Mouse (Mus musculus): Measurements from ENCODE around the gene Dusp11.
A peak's percentile ranks its signal among the peaks of the same experiment; 100 is the strongest.
"Not testable (repeated sequence)": the region's sequence is repeated elsewhere in the genome, so short reads cannot be mapped to it uniquely, and the experiment has no call there.

Gene Dusp11

DNA sequence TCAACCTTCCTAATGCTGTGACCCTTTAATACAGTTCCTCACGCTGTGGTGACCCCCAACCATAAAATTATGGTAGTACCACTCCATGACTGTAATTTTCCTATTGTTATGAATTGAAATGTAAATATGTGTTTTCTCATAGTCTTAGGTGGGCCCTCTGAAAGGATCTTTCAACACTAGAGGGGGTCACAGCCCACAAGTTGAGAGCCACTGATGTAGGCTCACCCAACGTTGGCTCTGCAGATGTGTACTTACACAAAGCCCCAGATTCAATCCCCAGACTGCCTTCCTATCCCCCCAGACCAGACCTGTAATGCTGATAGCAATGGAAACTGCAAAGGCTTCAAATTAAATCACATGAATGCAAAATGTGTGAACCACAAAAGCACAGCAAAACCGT is 25.8 kb downstream of the Dusp11 start:
- DNase-seq: no peak

DNA sequence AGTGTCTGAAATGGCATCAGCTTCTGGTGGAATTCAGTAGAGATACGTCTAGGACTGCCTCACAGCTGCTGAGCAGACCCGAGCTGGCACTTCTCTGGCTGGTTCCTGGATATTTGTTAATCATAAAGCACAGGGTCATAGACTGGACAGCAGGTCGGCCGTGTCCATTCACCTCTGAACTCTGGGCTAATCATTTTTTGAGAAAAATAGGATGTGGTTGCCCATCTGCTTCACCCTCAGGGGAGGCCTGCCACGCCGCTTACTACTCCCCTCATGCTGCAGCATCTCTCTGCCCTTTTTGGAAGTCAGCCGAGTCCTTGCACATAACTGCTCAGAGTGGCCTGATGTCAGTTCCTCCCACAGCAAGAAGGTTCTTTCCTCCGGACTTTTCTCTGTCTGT is 27.4 kb downstream of the Dusp11 start:
- DNase-seq: peak; percentile 95

DNA sequence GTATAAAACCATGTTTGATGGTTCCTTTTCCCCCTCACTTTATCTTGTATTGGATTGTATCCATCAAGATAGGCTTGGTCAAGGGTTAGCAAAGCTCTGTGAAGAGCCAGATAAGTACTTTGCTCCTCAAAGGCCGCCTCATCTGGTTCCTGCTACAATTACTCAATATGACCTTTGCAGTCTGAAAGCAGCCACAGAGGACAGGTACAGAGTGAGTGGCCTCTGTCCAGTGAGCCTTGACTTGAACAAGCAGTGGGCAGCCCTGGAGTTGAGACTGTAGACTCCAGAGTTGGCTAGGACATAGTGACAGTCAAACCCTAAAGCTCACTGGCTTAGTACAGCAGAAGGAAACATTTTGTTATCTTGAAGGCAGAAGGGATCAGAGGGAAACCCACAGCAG is 32.2 kb downstream of the Dusp11 start:
- peak; percentile 90 for DNase-seq

DNA sequence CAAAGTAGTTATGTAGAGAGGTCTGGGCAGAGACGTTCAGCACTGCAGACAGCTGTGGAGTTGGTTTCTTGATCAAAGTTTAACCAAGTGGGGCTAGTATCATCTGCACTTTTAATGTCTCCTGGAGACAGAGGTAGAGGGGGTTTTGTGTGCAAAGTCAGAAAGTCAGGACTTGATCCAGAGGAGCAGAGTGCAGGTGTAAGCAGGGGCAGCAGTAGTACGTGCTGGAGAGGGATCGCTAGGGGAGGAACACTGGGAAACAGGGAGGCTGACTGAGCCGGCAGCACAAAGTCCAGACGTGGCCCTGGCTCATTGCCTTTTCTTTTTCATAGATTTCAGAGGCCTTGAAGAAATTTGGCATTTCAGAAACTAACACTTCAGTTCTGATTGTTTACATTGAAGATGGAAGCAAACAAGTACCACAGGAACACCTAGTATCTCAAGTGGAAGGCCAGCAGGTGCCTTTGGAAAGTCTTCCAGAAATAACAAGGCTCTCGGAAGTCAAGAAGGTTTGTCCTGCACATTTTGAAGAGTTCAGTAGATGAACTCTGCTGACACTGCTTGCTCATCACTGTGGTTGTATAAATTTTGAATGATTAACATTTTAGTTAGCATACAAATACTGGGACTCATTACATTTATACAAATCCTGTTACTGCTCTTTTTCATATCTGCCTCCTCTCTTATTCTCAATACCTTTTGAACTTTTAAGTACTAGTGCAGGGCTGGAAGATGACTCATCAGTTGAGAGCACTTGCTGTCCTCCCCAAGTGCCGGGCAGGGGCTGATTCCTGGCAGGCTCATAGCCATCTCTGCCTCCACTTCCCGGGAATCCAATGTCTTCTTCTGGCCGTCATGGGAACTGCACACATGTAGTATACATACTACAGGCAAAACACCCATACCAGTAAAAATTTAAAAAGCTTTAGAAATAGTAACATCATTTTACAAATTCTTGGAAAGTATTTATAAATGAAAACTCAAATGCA is 33.7 kb downstream of the Dusp11 start:
- peak; percentile 91 for DNase-seq

DNA sequence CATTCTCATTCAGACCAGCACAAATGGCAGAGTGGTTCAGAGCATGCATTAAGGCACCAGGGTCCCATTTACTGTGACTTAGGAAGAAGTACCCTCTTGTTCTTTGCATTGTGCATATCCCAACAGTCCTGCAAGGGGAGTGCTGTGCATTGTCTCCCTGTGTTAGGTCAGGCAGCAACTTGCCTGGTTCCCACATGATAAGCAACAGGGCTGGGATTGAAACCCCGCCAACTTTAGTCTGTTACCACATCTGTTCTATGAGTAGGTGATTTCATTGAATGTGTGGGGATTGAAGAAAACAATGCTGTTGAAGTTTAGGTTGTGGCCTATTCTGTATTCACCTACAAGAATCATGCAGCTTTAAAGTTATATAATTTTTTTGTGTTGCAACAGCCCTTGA is 34.8 kb downstream of the Dusp11 start:
- peak; percentile 31 for DNase-seq

DNA sequence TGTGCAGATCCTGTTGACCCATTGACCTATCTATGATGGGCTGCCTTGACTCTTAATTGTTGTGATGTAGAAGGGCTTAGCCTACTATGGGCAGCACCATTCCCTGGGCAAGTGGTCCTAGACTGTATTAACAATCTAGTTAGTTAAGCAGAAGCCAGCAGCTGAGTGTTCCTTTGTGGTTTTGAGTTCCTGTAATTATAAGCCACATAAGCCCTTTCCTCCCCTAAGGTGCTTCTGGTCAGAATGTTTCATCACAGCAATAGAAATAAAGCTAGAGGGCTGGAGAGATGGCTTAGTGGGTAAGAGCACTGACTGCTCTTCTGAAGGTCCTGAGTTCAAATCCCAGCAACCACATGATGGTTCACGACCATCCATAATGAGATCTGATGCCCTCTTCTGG is 37.8 kb downstream of the Dusp11 start:
- no peak for DNase-seq

DNA sequence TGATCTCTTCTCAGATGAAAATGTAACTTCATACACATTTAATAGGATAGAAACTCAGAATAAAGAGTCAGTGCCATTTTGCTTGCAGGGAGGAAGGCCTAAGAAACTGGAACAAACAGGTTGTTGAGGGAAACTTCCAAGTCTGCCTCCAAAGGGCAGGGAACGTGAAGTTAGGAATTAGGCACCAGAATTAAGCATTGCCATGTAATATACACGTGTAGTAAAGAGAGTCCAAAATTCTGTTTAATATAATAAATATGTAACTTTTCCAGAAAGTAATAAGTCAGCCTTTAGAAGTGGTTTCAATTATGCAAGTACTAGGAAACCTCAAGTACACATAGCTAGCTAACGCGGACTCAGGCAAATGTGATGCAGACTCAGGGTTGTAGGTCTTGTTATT is 42.1 kb downstream of the Dusp11 start:
- peak; percentile 85 for DNase-seq

DNA sequence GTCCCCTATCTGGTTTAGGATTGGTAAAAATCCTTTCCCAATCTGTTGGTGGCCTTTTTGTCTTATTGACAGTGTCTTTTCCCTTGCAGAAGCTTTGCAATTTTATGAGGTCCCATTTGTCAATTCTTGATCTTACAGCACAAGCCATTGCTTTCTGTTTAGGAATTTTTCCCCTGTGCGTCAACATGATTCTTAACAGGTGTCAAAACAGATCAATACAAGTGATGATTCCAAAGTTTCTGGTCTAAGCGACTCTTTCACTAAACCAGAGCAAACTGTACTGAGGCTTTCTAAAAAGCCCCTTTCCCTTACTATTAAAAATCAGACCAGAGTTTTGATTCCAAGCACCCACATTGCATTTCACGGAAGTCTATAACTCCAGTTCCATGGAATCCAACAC is 43.1 kb downstream of the Dusp11 start:
- DNase-seq: peak; percentile 18

- peak; percentile 81 for DNase-seq
Observed at GRCm38 (mm10) chr6:85916596-85916995, 44.9 kb downstream of the Dusp11 start.

- DNase-seq: peak; percentile 96
Observed at GRCm38 (mm10) chr6:85915539-85916513, 45.6 kb downstream of the Dusp11 start, which contains the start of gene Nat8f1. TSS of gene Nat8f1 (minus strand) at chr6:85915687.

GRCm38 (mm10) chr6:85915141-85915538 is 46.3 kb downstream of the Dusp11 start:
- no peak for DNase-seq

GRCm38 (mm10) chr6:85911587-85911986 is 49.9 kb downstream of the Dusp11 start, which contains the start of gene Tprkb:
TSS of gene Tprkb (plus strand) at chr6:85911865.
- peak; percentile 66 for DNase-seq

- peak; percentile 40 for DNase-seq
Observed at GRCm38 (mm10) chr6:85909704-85910103, 51.8 kb downstream of the Dusp11 start.

DNA sequence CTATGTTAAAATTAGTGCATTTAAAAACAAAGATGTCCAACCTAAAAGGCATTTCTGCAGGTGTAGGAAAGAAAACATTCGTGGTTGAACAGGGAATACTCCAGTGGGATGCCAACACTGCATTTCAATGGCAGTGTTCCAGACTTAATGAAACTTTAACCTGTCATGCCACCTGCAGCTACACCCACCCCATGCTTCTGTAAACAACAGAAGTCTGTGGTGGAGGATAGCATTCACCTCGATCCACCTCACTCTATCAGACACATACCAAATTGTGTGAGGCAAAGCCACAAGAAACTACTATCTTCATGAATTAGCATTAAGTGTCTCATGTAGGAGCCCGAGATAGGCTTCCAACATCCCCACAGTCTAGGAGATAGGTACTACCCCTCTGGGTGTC is 53.1 kb downstream of the Dusp11 start:
- peak; percentile 79 for DNase-seq

DNA sequence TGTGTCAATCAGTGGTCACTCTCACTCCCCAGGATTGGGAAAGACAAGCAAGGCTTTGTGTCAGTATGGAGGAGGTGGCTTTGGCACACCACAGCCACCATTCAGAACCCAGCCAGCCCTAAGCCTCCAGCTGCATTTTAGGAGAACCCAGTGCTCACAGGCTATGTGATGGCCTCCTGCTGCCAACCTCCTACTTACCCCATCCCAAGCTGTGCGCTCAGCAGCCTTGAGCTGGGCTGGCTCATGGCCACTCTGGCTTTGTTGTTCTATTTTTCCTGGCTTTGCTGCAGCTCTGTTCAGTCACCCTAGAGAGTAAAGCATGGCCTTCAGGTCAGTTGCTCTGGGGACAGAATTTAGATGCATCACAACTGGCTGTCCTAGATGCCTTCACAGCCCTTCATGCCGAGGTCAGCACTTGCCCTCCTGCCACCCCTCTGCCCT is 54.5 kb downstream of the Dusp11 start:
- DNase-seq: peak; percentile 48

- DNase-seq: peak; percentile 92
Observed at GRCm38 (mm10) chr6:85904642-85905061, 56.8 kb downstream of the Dusp11 start, which contains the start of gene Nat8f4. TSS of gene Nat8f4 (minus strand) at chr6:85904884.

GRCm38 (mm10) chr6:85902303-85902702 is 59.2 kb downstream of the Dusp11 start:
- no peak for DNase-seq

DNA sequence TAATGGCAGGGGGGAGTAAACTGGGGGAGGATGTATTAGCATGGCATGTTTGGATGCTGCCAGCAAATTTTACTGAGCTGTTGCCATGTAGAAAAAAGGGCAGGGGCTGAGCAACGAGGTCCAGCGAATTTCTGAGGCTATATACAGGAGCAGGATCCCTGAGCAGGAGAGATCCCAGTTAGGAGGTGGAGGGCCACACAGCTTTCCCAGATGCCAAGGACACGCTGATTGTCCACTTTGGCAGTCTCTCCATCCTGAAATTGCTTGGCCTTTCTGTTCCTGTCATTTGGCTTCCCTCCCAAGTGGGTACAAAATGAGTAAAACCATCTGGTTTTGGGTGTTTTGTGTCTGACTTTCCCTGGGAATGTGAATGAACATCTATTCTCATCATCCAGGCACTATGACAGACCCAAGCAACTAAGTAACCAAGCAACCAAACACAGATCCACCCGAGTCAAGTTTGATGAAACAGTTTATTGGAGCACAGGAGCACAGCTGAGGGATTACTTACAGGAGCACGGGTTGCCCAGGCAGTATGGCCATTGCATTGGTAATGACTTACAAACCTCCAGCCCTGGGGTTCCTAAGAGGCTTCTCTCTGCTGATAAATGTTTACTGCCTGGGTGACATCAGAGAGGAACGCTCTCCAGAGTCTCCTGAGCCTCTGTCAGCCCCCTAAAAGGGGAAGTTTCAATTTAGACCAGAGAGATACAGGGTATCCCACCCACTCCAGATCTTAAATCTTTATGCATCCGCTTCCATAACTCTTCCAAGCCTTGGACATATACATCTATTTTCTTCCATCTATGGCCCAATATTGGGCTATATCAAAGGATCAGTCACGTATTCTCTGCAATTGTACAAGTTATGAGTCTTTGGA is 62.6 kb downstream of the Dusp11 start:
- DNase-seq: not testable (repeated sequence)

- DNase-seq: peak; percentile 67
Observed at GRCm38 (mm10) chr6:85895061-85895648, 66.3 kb downstream of the Dusp11 start.

Data from kidney, adult 9 months (tissue).